Mouse (Mus musculus) thymus, postnatal 25 days (tissue): ENCODE data around the gene 1700011L22Rik.
A peak's percentile ranks its signal among the peaks of the same experiment; 100 is the strongest.

Experiments used
- DNase-seq: peaks from one replicate; pipeline ENCODE4 v3.0.0; 2022

Gene 1700011L22Rik

DNA sequence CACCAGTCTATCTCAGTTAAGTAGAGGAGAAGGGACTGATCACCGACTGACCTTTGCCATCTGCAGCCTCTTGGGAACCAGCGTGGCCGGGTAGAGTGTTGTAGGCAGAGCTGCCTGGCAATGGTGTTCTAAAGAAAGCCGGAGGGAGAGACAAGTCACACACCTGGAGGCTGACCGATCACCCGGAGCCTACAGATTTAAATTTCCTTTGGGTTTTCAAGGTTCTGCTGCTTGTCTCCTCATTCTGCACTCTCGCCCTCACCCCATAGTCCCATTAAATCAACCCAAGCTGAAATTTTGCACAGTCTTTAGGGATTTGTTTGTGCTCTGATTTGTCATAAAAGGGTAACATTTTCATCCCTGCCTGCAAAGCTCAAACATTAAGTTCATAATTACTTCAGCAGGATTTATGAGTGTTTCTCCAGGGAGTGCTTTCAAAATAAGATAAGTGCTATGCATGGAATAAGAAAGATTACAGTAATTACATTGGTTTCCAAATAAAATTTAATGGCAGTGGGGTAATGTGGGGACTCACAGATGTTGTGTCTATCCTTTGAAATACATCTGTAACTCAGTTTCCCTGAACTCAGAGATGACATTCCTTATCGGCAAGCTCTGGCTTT lies 19.0 kb downstream of the 1700011L22Rik start:
- no peak for DNase-seq

DNA sequence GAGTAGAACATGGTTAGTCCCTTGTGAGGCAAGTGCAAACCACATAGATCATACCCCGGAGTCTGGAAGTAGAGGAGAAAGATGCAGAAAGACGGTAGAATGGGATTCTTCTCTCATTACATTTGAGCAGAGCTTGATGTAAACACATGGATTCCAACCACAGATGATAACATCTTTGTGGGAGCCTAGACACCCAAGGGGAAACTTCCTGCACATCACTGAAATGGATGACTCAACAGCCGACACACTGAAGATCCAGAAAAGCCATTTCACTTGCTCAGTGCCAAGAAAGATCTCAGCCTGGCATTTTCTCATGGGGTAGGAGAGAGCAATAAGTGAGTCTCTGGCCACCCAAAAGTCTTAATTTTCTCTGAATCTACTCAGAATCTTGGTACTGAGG lies 20.5 kb downstream of the 1700011L22Rik start:
- DNase-seq = no peak

DNA sequence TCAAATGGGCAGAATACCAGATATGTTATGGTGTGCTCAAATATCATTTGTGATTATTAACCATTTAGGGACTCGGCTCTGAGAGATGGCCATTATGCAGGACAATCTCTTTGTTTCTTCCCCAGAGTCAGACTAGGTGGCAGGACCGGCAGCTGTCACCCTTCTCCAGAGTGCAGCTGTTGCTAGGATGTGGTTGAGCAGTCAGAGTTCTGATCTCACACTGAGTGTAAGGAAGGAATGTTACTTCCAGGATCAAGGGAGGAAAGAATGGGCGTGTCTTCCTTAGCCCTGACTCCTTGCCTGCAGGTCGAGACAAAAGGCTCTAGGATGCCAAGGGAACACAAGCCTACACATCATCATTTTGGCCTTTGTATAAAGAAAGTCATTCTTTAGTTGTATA lies 21.2 kb downstream of the 1700011L22Rik start:
- no peak for DNase-seq

DNA sequence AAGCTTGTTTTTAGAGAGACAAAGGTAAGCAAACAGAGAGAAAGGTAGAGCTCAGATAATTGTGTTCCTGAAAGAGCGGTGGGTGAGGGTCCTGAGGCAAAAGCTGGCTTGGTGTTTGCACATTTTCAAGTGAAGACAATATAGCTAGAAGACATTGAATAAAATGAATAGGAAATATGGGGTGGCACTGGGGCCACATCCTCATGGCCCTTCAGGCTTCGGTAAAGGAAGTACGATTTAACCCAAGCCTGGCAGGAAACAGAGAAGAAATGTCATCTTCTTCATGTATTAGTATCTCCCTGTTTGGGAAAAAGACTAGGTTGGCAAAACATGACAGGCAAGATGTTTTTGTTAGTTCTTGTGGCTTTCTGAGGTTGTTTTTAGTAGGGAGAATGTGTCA lies 22.3 kb downstream of the 1700011L22Rik start:
- no peak for DNase-seq

DNA sequence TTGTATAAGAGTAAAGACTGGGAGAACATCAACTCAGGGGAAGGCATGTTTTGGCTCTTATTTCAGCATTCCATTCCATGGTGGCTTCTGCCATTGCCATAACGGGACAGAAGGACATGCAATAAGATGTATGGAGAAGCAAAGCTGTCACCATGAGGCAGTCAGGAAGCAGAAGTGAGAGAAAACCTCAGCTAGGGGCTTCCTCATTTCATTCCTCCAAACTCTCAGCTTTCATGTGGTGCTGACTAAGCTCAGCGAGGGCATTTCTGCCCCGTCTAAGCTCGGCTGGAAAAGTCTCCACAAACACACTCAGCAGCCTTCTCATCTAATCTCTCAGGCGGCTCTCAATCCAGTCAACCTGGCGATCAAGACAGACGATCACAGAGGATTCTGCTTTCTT lies 22.8 kb downstream of the 1700011L22Rik start:
- DNase-seq = no peak

DNA sequence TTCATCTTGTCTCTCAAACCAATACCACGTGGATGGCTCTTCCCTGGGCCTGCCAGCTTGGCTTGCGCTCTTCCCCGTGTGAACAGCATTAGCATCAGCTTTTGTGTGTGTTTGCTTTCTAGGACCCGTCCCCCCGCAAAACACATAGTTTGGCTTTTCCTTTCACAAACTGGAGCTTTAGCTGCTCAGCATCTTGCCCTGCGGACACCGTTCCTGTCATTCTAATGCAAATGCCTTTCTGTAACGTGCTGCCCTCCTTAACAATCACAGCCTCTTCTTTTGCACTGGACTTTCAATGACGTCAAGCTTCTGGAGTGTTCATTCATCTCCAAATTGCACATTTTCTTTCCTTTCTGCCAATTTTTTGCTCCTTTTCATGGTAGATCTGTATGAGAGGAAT lies 24.0 kb downstream of the 1700011L22Rik start:
- DNase-seq = no peak

DNA sequence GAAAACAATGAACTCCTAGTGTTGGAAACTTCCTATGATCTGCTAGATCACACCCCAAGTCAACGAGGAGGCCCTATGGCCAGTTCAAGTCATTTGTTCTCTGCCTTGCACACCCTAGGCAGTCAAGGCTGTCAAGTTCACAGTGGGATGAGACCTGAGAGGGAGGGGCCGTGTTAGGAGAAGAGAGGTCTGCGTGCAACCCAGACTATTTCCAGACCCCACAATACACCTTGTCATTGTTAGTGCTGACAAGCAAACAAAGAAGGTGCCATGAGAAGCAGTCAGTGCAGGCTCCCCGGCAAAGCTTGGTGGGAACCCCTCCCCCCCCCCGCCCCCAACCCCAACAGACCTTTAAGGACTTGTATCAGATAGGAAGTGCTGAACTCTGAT lies 25.6 kb downstream of the 1700011L22Rik start:
- DNase-seq = no peak

DNA sequence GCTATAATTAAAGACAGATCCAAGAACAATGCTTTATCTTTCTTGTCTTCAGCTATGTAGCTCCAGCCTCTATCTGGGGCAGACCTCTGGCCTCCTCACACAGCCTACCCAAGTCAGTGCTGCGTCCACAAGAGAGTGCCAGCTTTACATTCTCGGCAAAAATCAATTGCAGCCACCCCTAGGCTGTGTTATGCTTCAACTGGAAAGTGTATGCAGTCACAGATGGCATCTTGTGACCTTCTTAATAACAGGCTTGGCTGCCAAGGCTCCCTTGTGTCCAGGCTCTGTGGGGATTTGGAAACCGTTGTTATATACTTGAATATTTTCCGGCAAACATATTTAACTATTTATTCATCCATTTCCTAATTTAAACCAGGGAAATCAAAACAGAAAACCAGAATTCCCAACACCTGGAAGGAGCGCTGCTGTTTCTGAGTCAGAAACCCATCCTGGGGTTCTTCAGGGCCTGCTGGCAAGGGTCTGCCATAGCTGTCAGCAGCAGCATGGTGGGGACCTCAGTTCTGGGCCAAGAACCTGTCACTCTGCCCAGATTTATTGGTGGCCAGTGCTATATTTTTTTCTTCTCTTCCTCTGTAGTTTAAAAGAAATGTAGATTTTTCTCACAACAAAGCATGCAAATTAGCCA lies 26.1 kb downstream of the 1700011L22Rik start:
- DNase-seq = no peak

DNA sequence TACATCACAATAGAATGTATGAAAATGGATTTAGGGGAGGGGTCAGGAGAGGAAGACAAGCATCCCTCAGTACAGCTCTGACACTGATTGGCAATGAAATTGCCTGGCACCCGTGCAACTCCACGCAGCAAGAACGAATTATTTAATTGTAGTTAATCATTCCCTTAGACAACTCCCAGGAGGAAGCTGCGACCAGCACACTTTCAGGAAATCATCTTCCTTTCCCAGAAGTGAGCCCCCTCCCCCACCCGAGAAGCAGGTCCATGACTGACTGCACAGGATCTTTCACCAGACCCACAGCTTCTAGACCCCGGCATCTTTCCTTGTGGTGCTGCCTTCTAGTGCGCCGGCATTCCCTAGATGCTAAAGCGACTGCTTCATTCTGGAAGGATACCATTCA lies 36.7 kb downstream of the 1700011L22Rik start:
- no peak for DNase-seq

DNA sequence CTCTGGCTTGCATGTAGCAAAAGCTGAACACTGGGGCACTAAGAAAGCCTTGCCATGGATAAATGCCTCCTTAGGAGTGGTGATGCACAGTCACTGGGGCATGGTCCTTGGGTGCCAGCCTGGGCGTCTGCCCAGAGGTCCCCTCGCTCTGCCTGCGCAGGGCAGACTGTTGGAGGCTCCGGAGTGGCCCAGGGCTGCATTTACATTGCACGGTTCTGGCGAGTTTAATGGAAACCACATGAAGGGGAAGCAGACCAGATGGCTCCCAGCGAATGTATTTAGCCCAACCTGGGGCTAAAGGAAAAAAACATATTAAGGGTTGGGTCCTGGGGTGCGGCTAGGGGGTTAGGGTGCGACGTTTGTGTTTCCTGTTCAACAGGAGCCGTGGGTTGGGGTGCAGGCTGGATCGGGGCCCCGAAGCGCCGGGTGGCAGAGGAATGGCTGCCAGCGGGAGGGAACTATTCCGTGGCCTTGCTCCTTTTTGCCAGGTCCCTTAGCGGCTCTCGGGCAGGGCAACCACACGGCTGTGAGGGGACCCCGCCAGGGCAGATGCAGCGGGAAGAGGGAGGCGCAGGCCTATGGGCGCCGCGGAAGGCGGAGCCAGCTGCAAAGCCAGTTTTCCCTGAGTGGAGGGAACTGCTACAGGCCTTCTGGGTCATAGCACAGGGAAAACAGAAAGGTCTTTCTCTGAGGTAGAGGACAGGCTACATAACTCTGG lies 38.6 kb downstream of the 1700011L22Rik start:
- DNase-seq = peak; percentile 35

DNA sequence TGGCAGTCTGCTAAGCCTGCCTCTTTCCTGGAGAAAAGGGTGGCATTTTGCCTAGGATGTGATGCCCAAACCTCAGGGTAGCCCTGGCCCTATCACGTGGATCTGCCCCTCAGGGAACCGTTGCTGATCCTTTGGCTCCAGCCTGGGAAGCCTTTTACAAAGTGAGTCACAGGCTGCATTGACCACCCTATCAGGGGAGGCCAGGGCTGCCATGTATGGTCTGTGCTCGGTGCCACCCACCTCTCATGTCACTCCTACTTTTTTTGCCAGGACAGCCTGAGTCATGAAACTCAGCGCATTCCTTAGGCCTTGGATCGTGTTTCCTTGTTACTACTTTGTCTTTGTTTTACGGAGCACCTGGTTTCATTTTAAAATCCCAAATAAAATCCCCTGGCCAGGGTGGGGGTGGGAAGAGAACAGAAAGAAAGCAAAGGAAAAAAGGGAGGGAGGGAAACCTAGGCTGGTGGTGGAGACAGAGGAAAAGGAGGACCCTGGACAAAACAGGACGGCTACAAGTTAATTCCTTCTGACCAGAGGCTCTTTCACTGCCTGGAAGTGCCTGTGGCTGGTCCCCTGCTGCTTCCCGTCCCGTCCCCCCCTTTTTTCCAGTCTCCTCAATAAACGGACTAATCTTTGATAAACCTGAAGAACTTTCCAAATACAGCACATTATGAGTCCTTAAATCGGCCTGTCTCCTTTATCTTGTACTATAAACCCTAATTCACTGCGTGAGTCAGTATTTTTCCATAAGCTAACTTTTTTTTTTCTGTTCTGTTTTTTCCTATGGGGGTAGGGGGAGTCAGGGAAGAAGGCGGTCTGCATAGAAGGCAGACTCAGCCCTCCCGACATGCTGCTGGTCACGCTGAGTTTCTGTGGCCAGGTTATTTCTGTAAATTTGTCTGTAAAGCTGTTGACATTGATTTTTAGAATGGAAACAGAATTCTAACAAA lies 39.4 kb downstream of the 1700011L22Rik start:
- no peak for DNase-seq

DNA sequence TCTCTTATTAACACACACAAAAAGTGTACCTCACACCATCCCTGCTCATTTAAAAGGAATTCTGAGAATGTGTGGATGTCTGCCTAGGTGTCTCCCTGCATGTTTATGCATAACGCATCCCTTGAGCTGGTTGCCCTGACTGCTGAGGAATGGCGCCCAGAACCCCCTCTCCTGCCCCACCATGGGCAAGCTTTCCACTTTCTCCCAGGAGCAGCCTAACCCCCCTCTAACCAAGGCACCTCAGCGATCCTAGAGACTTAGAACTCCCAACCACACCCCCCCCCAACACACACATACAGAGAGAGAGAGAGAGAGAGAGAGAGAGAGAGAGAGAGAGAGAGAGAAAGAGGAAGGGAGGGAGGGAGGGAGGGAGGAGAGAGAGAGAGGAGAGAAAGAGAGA lies 40.2 kb downstream of the 1700011L22Rik start:
- no peak for DNase-seq

DNA sequence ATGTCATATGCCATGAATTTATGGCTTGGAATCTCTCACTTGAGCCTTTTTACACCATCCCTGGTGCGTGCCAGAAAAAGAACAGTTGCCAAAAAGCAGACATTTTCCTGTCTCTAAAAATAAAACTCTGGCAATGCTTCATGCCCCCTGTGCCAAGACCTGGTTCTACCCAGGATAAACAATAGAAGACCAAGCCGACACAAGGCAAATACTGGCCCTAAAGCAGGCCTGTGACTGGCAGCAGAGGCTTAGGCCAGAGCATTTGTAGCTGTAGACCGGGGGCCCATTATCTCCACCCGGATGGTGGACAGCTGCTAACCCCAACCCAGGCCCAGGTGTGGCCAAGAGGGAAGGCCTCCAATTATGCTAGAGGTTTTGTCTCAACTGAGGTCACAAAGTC lies 41.5 kb downstream of the 1700011L22Rik start:
- DNase-seq = no peak

DNA sequence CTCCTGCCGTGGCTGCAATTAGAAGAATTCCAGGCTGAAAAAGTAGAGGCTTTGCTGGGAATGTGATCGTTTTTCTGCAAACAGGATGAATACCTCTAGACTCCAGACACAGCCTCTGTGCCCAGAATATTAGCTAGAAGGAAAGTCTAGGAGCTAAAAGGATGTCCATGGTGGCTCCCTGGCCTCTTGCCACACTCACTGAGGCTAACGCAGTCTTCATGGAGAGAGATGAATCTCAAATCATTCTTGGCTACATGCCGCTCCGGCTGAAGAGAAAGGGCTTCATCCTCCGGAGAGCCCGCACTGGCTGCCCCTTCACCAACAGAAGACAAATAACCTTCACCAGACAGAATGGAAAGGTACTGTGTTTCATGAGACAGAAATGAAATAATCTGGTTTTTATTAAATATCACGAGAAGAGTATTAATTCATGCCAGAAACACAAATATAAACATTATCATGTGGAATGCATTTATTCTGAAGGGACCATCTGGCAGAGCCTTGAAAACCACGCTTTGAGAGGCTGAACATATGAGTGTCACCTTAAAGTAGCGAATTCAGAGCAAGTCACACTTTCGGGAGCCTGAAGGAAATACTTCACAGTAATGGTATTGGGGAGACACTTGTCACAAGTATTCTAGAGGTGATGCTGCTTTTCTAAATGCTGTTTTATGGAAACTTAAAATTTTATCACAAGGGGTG lies 46.8 kb downstream of the 1700011L22Rik start:
- DNase-seq = no peak

DNA sequence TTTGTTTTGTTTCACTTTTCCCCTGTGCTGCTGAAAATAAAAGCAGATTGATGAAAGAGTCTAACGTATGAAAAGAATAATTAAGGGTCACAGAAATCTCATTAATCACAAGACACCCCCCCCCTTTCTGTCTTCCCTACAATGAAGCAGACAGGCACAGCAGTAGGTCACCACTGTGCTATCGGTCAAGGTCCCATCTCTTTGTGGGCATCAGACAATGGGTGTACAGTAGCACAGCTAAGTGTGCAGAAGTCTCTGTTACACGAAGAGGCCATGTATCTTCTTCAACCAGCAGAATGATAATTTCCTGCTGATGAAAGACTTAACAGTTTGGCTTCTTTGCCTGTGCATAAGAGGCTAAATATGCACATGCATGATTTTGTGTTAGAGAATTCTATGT lies 49.7 kb downstream of the 1700011L22Rik start:
- DNase-seq = no peak

DNA sequence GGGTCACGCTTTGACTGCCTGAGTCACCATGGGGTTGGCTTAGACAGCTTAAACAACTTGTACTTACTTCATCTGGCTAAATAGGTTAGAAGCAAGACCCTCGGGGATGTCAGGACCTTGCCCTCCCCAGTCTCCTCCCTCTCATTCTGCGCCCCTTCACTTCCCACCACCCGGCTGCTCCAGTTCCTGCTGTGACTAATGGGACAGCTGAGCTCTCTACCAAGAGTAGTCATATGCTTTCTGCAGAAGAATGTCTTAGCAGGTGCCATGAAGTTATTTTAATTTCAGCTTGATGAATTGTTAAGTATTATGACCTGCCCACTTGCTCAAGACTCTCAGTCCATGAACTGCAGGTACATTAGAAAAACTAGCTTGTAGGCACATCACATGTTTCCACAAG lies 51.9 kb downstream of the 1700011L22Rik start:
- DNase-seq = no peak

DNA sequence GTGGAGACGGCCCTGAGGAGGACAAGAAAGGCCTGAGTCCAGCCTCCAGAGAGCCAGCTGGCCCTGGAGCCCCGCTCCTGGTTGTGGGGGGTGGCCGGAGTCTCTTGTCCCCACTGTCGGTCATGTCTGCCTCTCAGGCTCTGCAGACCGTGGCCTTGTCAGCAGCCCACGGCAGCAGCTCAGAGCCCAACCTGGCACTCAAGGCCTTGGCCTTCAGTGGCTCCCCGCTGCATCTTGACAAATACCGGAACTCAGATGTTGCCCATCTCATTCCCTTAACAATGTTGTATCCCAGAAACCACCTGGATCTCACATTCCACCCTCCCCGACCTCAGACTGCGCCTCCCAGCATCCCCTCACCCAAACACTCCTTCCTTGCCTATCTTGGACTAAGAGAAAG lies 58.3 kb downstream of the 1700011L22Rik start:
- no peak for DNase-seq

DNA sequence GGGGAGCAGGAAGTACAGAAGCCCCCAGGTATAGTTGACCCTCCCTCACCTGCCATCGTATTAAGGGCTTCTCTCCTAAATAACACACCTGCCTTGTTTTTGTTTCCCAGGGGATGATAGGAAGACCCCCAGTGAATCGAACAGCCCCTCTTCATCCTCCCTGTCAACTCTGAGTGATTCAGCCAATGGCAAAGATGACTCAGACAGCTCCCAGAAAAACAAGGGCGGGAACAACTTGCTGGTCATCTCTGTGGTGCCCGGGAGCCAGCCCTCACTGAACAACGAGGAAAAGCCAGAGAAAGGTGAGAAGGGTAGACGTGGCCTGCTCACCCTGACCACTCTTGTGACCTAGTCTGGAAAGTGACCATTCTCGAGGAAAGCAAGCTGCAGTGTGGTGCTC lies 62.9 kb downstream of the 1700011L22Rik start:
- no peak for DNase-seq

DNA sequence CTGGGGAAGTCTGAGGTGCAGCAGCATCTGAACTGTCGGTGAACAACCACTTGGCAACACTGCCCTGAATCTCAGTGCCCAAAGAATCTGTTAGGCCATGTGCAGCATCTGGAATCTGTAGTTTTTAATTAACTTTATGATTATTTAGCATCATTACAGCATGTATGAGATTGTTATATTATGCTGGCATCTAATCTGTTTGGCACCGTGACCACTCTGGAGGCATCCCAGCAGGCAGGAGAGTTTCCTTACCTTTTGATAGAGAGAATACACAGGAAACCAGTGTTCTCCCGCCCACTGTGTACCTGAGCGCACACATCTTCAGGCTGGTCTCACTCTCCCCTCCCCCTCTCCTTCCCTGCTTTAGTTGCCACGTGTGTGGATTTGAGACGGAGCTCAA lies 68.7 kb downstream of the 1700011L22Rik start:
- DNase-seq = no peak

DNA sequence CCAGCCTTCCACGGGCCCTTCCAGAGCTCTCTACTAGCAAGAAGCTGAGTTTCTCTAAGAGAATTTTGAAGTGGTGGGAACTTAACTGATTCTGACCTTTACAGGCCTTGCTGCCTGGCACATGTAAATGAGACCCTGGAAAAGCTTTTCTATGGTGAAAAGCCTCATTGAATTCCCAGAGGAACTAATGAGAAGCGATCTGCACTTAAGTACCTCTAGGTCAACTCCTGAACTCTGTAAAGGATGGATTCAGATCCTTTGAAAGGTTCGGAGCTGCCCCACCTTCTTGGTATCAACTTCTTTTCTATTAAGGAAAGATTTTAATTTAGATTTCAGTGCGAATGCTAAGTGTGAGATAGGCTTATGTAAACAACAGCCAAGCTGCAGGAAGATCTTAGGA lies 72.4 kb downstream of the 1700011L22Rik start:
- DNase-seq = no peak

DNA sequence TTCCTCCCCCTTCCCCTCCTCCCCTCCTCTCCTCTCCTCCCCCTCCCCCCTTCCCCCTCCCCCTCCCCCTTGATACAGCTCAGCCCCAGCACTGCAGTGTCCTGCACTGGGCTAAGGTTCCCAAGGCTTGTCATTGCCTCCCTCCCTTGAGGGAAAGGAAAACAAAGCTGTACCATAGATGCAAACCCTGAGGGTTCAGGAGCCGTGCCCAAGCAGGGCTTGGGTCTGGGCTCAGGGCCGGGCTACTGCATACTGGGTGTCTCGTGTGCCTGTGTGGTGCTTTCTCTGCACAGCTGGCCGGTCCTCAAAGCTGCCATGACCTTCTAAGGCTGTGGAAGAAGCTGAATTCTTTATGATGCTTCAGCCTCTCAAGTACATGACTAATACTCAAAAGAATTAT lies 74.8 kb downstream of the 1700011L22Rik start:
- DNase-seq = no peak

DNA sequence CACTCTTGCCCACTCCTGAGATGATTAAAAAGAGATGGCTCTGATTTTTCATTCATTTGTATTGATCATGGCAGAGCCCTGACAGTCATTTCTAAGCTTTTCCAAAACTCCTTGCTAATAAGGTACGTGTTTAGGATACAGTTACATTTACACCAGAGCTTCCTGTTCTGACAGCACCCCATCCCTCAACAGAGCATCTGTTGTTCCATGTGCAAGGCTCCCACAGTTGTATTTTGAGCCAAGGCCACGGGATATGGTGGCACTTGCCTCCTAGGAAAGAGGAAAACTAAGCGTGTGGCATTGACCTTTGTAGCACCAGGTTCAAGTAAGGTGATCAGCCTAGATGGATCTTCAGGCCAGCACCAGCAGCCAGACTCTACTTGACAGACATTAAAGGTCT lies 83.1 kb downstream of the 1700011L22Rik start:
- DNase-seq = no peak

DNA sequence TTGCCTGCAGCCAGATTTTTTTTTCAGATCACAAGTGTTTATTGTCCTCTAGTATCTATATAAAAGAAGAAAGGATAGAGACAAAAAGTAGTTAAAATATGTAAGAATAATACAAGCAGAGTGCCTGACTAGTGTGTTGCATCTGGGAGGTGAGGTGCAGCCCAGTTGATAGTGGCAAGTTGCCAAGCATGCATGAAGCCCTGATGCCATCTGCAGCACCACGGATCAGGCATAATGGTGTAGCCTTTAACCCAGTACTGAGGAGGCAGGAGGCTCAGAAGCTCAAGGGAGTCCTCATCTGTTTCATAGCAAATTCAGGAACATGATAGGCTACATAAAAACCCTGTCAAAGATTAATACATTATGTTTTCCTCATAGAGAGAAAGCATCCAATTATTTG lies 84.0 kb downstream of the 1700011L22Rik start:
- DNase-seq = no peak
